Mouse (Mus musculus): ENCODE measurements at regions not wholly inside any gene's neighbourhood (a gene's known extent, or its start where the extent isn't known, plus 50 kb on each side); places are given as distances from the start of the nearest gene placed in this dataset. TPM values are rescaled to one million over a fixed set of nuclear protein-coding genes. Genes with fewer than 3 reads are reported as not detected.
A peak's percentile ranks its signal among the peaks of the same experiment; 100 is the strongest.

DNA sequence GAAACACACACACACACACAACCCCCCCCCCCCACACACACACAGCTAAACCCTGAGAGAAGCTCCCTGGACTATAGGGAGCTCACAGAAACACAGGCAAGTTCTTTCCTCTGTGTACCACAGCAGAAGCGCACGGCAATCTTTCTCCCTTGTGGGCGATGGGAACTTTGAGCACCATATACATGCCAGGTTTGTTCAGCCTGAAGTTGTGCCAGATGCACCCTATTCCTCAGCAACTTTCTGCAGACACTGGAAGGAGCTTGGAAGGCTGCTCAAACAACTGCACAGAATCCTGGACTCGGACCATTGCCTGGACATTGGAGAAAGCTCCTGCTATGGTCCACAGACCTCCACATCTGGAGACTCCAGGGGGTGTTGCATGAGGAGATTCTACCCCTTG is 74.3 kb upstream of the Zcchc13 start:
- H3K4me3 ChIP-seq (ENCODE audit: low read depth, low read length): no peak overlapping the region
- H3K4me1 ChIP-seq (ENCODE audit: control insufficient read depth, insufficient read depth, low read length): no peaks in the 10 kb centered on the region; the same call in none of the 2 replicates
- ATAC-seq: no peak
- H3K36me3 ChIP-seq (ENCODE audit: control insufficient read depth, insufficient read depth, low read length): no peaks in the 10 kb centered on the region
- no peak overlapping the region for H3K4me2 ChIP-seq (ENCODE audit: low read length)
- peak overlapping the region; percentile 71 for H3K27ac ChIP-seq (ENCODE audit: low read length)
- no peak overlapping the region for H3K9ac ChIP-seq (ENCODE audit: low read depth, low read length)
- no peaks in the 10 kb centered on the region for H3K27me3 ChIP-seq (ENCODE audit: control insufficient read depth, insufficient read depth, low read depth, low read length)
- WGBS: 22% methylated on average over 4 of the region's 4 CpGs
- H3K9me3 ChIP-seq (replicated peaks; ENCODE audit: control insufficient read depth, low read length, poor library complexity, severe bottlenecking): no peaks in the 10 kb centered on the region

DNA sequence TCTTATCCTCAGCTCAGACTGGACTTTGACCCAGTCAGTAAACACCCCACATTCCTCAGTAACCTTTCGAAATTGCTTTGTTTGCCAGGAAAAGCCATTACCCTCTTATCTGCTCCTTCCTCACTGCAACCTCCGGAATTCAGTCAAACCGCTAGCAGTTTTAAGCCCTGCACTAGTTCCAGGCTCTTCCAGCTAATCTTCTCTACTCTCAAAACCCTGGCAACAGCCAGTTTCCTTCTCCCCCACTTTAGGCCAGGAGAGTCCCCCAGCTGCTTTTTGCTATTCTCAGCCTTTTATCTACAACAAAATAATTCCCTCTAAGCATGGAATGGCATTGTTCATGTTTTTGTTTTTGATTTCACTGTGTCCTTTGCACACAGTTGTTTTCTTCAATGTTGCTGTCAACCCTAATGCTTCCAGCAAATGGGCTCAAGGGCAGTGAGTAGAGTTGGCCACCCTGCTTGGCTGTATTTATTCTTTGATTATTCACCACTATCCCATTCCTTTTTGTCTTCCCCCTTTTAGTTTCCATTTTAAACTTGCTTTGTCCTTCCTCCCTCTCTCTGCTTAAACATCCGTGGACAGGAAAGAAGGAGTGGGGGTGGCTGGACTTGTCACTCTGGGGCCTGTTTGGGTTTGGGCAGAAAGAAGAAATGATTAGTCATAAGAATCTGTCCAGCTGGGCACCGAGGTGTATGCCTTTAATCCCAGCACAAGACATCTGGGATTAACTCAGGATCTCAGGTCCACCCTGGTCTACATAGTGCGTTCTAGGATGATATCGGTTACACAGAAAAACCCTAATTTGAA is 73.5 kb upstream of the Zcchc13 start:
- no peaks in the 10 kb centered on the region for H3K36me3 ChIP-seq (ENCODE audit: control insufficient read depth, insufficient read depth, low read length)
- H3K4me1 ChIP-seq (ENCODE audit: control insufficient read depth, insufficient read depth, low read length): no peaks in the 10 kb centered on the region; the same call in 1 of the 2 replicates
- ATAC-seq: no peak
- no peaks in the 10 kb centered on the region for H3K9me3 ChIP-seq (replicated peaks; ENCODE audit: control insufficient read depth, low read length, poor library complexity, severe bottlenecking)
- no peaks in the 10 kb centered on the region for H3K27me3 ChIP-seq (ENCODE audit: control insufficient read depth, insufficient read depth, low read depth, low read length)
- no peak overlapping the region for H3K4me2 ChIP-seq (ENCODE audit: low read length)
- H3K4me3 ChIP-seq (ENCODE audit: low read depth, low read length): no peak overlapping the region
- peak overlapping the region; percentile 35; the same call in 1 of the 2 replicates for H3K27ac ChIP-seq (ENCODE audit: low read length)
- no peak overlapping the region for H3K9ac ChIP-seq (ENCODE audit: low read depth, low read length)
- 30% methylated on average over 7 of the region's 7 CpGs for WGBS

DNA sequence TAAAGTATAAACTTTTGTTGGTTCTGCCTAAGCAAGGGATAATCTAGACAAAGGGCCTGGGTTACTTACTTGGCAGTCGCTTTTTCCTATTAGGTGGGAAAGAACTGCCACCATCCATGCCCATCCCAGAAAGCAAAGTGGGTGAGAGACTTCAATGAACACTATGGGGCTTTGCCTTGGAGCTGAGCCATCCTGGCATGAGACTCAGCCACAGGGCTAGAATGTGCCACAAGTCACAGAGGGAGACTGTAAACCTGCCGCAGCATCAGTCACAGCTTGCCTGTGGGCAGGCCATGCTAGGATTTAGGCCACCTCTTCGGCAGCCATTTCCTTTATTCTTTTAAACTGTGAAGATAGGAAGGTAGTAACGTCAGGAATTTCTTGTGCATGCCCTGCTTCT is 72.9 kb upstream of the Zcchc13 start:
- no peaks in the 10 kb centered on the region for H3K9me3 ChIP-seq (replicated peaks; ENCODE audit: control insufficient read depth, low read length, poor library complexity, severe bottlenecking)
- no peaks in the 10 kb centered on the region for H3K27me3 ChIP-seq (ENCODE audit: control insufficient read depth, insufficient read depth, low read depth, low read length)
- H3K4me1 ChIP-seq (ENCODE audit: control insufficient read depth, insufficient read depth, low read length): no peaks in the 10 kb centered on the region; the same call in 1 of the 2 replicates
- no peak overlapping the region for H3K4me3 ChIP-seq (ENCODE audit: low read depth, low read length)
- no peaks in the 10 kb centered on the region for H3K36me3 ChIP-seq (ENCODE audit: control insufficient read depth, insufficient read depth, low read length)
- H3K4me2 ChIP-seq (ENCODE audit: low read length): no peak overlapping the region
- no peak overlapping the region for H3K27ac ChIP-seq (ENCODE audit: low read length)
- 71% methylated on average over 4 of the region's 4 CpGs for WGBS
- ATAC-seq: no peak
- H3K9ac ChIP-seq (ENCODE audit: low read depth, low read length): no peak overlapping the region

DNA sequence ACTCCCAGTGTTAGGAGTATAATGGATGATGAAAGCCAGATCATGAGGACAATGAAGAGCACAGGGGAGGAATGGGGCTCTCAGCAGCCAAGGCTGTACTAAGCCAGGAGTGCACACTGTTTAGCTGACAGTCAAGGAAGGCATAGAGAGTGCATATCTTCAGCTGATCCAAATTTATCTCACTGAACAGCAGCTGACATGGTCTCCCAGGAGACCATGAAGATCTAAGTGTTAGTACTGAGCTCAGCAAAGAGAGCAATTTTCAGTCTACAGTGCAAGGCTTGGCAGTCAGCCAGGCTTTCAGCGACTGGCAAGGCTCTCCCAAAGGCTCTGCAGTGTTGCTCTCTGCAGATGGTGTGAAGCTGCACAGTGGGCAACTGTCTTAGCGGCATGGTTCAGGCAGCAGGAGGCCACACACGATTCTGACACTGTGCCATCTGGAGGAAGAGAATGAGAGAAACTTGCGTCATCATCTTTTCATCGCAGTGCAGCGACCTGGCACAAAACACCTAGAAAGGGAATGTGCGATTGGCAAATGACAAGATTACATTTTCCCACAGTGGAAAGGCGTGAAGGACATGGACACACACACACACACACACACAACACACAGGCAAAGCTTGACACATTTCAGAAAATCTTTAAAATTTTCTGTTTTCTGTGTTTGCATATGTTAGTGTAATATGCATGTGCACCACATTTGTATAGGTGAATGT is 66.7 kb upstream of the Zcchc13 start:
- Histone ChIP-seq H3K4me1 (ENCODE audit: control insufficient read depth, insufficient read depth, low read length) (peaks cover 7% of the 10 kb centered on the region; the same call in 1 of the 2 replicates), H3K9me3 (replicated peaks; ENCODE audit: control insufficient read depth, low read length, poor library complexity, severe bottlenecking) (no peaks in the 10 kb centered on the region), H3K4me3 (ENCODE audit: low read depth, low read length) (no peak overlapping the region), H3K9ac (ENCODE audit: low read depth, low read length) (0 out of 2 replicates have a peak overlapping the region, but pooled peaks have one; percentile 3), H3K27ac (ENCODE audit: low read length) (peak overlapping the region; percentile 78), H3K27me3 (ENCODE audit: control insufficient read depth, insufficient read depth, low read depth, low read length) (no peaks in the 10 kb centered on the region), H3K36me3 (ENCODE audit: control insufficient read depth, insufficient read depth, low read length) (no peaks in the 10 kb centered on the region), H3K4me2 (ENCODE audit: low read length) (peak overlapping the region; percentile 17)
- peak; percentile 96 for ATAC-seq
- 15% methylated on average over 8 of the region's 8 CpGs for WGBS

DNA sequence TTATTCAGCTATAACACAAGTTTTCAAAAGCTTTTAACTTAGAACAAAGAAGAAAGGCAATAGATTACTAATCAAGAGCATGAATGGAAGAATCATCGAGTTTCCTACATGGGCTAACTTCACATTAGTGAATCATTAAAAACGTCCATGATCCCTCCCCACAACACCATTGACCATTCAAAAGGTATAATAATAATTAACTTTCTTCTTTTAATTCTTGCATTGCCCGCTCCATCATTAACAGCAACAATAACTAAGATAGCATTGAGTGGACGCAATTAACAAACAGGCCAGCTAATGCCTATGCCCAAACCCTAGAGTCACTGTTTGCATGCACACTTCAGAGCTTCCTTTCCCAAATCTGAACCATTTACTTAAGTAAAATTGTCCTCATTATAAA is 57.0 kb upstream of the Zcchc13 start:
- no peak for ATAC-seq

DNA sequence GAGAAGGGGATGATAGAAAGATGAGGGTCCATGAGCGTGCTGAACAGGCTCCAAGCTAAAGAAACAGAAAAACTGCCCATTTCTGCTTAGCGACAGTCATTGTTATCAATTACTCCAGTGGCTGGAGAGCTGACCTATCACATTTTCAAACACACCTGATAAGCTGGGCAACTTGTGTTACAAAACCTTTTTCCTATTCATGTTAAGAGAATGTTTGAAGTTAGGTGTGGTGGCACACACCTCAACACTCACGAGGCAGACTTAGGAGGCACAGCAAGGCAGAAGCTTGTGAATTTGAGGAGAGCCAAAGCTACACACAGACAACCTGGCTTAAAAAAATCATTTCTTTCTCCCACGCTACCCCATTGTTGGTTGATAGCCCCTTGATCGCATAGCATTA is 50.9 kb upstream of the Zcchc13 start:
- Histone ChIP-seq H3K9me3 (replicated peaks; ENCODE audit: control insufficient read depth, low read length, poor library complexity, severe bottlenecking) (no peaks in the 10 kb centered on the region), H3K9ac (ENCODE audit: low read depth, low read length) (no peak overlapping the region), H3K4me1 (ENCODE audit: control insufficient read depth, insufficient read depth, low read length) (no peaks in the 10 kb centered on the region), H3K36me3 (ENCODE audit: control insufficient read depth, insufficient read depth, low read length) (no peaks in the 10 kb centered on the region), H3K27ac (ENCODE audit: low read length) (no peak overlapping the region), H3K27me3 (ENCODE audit: control insufficient read depth, insufficient read depth, low read depth, low read length) (no peaks in the 10 kb centered on the region), H3K4me3 (ENCODE audit: low read depth, low read length) (no peak overlapping the region), H3K4me2 (ENCODE audit: low read length) (no peak overlapping the region)
- no peak for ATAC-seq
- WGBS: 94% methylated on average over 5 of the region's 5 CpGs

More for the DNA sequence above, 57.0 kb upstream of the Zcchc13 start:
- Histone ChIP-seq H3K27ac (ENCODE audit: low read length) (no peak overlapping the region), H3K9ac (ENCODE audit: low read depth, low read length) (no peak overlapping the region), H3K36me3 (ENCODE audit: control insufficient read depth, insufficient read depth, low read length) (no peaks in the 10 kb centered on the region), H3K4me2 (ENCODE audit: low read length) (no peak overlapping the region), H3K4me3 (ENCODE audit: low read depth, low read length) (no peak overlapping the region), H3K4me1 (ENCODE audit: control insufficient read depth, insufficient read depth, low read length) (no peaks in the 10 kb centered on the region), H3K27me3 (ENCODE audit: control insufficient read depth, insufficient read depth, low read depth, low read length) (no peaks in the 10 kb centered on the region), H3K9me3 (replicated peaks; ENCODE audit: control insufficient read depth, low read length, poor library complexity, severe bottlenecking) (no peaks in the 10 kb centered on the region)
- 92% methylated on average over 4 of the region's 4 CpGs for WGBS

MicroRNAs encoded in the stretch of these regions (microRNA counts, 519-probe panel; counts per million panel counts)
- microRNA mmu-miR-374 (2,560 counts per million, percentile 76 among the panel's probes with 10 or more counts), microRNA mmu-miR-421 (2,113 counts per million, percentile 57 among the panel's probes with 10 or more counts)

Small RNA genes in the stretch of these regions (microRNA-seq; reads per million reads assigned to microRNA genes)
- not detected for gene Mir374b
- not detected for gene Mir374c
- 284 reads per million, percentile 66 among the genes with 10 or more reads in this experiment for gene Mir421

Data from midbrain, embryonic 16.5 days (tissue).